Mouse (Mus musculus) heart, adult 18-20 months (tissue): ENCODE data around the gene C77080. TPM values are rescaled to one million over a fixed set of nuclear protein-coding genes. Genes with fewer than 3 reads are reported as not detected.
A peak's percentile ranks its signal among the peaks of the same experiment; 100 is the strongest.

Experiments
- DNase-seq, 2 experiments: peaks; one replicate each; pipeline ENCODE4 v3.0.0; 2021 to 2022; ENCODE audit warnings: mixed read lengths in 1 of 2
- microRNA-seq, 2 experiments: library from miRNA; unstranded; fragments of <30 nt; microRNA quantifications; one replicate each; pipeline ENCODE4 v1.2.0; 2022
- total RNA-seq, 2 experiments: library from RNA; stranded (reverse); gene quantifications; 2 replicates each; pipeline ENCODE4 v1.2.3; 2021

C77080 gene
- total RNA-seq, 2 experiments from 2014 or later = 2.6 to 3.0 TPM

- no peak for DNase-seq
Measured at GRCm38 (mm10) chr4:129218569-129219175, 42.5 kb downstream of the C77080 start.

DNA sequence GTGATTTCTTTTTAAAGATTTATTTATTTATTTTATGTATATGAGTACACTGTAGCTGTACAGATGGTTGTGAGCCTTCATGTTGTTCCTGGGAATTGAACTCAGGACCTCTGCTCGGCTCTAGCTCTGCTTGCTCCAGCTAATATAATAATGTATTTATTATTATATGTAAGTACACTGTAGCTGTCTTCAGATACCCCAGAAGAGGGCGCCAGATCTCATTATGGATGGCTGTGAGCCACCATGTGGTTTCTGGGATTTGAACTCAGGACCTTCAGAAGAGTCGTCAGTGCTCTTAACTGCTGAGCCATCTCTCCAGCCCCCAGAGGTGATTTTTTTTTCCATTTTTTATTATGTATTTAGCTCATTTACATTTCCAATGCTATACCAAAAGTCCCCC lies 48.7 kb downstream of the C77080 start:
- DNase-seq = peak in 1 of 2 experiments; percentile 24

GRCm38 (mm10) chr4:129211461-129211860 lies 49.7 kb downstream of the C77080 start:
- DNase-seq = peak; percentile 51 to 56

GRCm38 (mm10) chr4:129209504-129209903 lies 51.7 kb downstream of the C77080 start:
- DNase-seq = no peak

GRCm38 (mm10) chr4:129206792-129207191 lies 54.4 kb downstream of the C77080 start:
- DNase-seq = no peak

GRCm38 (mm10) chr4:129204655-129205054 lies 56.5 kb downstream of the C77080 start:
- DNase-seq = no peak

DNA sequence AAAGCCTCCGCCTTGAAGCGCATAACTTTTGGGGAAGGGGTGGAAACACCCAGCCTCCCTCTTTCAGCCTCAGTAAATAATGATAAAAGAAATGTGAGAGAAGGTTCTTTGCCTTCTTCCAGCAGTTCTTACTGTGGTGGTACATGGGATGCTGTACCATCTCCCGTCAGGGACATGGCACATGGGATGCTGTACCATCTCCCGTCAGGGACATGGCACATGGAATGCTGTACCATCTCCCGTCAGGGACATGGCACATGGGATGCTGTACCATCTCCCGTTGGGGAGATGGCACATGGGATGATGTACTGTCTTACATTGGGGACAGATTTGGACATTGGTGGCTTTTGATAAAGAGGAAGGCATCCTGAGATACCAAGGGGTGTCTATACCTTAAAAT lies 63.7 kb downstream of the C77080 start:
- DNase-seq = no peak

DNA sequence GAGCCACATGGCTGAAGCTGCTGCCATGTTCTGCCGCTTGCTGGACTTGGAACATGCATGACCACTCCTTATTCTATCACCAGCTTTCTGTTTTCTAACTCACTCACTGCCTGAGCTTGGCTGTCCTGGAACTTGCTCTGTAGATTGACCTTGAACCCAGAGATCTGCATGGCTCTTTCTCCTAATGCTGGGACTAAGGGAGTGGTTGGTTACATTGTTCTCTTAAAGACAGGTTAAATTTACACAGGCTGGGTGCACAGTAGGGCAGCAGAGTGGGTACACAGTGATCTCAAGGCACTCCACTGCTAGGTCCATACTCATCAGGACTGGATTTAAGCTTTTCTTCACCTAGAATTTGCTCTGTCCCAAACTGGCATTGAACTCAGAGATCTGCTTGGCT lies 66.9 kb downstream of the C77080 start:
- DNase-seq = no peak

- DNase-seq = no peak
Measured at GRCm38 (mm10) chr4:129191691-129192090, 69.5 kb downstream of the C77080 start.

GRCm38 (mm10) chr4:129190538-129190937 lies 70.7 kb downstream of the C77080 start:
- peak; percentile 12 to 30 for DNase-seq

DNA sequence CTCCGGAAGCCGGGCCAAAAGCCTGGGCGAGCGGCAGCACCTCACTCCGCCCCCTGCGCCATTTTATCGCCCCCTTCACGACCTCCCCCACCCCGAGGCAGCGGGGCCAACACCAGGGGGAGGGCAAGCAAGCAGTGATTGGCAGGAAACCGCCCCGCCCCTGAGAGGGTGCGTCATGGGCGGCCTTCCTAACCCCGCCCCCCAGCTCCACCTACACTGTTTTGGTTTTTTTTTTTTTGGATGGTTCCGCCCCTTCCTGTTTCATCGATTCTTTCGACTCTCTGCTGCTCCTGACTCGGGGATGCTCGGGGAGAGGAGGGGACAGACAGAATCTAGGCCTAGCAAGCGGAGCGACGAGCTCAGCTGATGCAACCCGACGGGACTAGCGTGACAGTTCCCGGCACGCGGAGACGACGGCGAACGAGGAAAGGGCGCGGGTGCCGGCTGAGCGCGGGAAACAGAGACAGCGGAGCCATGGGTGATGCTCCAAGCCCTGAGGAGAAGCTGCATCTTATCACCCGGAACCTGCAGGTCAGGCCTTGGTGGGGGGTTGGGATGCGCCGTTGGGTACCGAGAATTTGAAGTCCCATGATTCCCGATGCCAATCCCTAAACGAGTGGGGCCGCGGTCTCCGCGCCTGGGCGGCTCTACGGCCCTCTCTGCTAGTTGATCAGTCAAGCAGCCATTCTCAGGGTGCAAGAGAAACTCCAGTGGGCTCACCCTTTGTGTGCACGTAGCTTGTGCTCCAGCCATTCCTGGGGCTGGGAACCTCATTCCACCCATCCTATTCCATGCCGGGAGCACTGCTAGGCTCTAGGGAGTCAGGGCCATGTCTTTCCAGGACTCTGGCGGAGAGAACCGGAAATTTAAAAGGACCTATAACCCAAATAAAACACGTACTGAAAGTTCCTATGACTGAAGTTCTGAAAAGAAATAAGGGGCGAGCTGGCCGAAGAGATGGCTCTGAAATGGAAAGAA lies 71.4 kb downstream of the C77080 start, which contains the start of the genes S100pbp and Yars:
Gene S100pbp (minus strand): TSS at position 186 of the 978 bp plus-strand sequence.
Gene Yars (plus strand): TSS at position 219 of the 978 bp plus-strand sequence.
- peak; percentile 97 to 98 for DNase-seq

GRCm38 (mm10) chr4:129188803-129189541 lies 72.2 kb downstream of the C77080 start:
- peak; percentile 57 to 59 for DNase-seq

GRCm38 (mm10) chr4:129188041-129188659 lies 73.1 kb downstream of the C77080 start:
- DNase-seq = no peak

- no peak for DNase-seq
Measured at GRCm38 (mm10) chr4:129179560-129179959, 81.6 kb downstream of the C77080 start.

DNA sequence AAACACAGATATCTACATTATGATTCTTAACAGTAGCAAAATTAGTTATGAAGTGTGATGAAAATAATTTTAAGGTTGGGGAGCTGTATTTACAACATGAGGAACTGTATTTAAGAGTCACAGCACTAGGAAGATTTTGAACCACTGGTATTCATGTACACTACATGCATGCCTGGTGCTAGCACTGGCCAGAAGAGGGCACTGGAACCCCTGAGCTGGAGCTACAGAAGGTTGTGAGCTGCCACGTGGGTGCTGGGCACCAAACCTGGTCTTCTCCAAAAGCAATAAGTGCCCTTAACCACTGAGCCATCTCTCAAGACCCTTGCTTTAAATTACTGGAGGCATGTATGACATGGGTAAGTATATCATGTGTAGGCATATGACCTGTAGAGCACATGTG lies 88.7 kb downstream of the C77080 start:
- DNase-seq = no peak

Small RNA genes lying within 50 kb of the gene (microRNA-seq; reads per million reads assigned to microRNA genes)
- gene Gm22994 = 0 reads per million in 2 experiments

Other genes with a start within 250 kb of the C77080 start
- gene Rnf19b, start 203.1 kb downstream of the C77080 start, total RNA-seq = 10 to 100 TPM; 27.3 to 28.2 TPM
- gene Tmem54, start 155.9 kb downstream of the C77080 start, total RNA-seq = not detected
- gene Hpca, start 139.4 kb downstream of the C77080 start, total RNA-seq = under 1 TPM in 1 of 2 experiments, not detected in 1; 0.18 TPM
- gene Fndc5, start 124.4 kb downstream of the C77080 start, total RNA-seq = 100 to 1,000 TPM; 312 to 343 TPM
- gene S100pbp, start 71.7 kb downstream of the C77080 start, total RNA-seq = 1 to 10 TPM; 8.4 to 9.2 TPM
- gene Yars, start 71.6 kb downstream of the C77080 start, total RNA-seq = 10 to 100 TPM; 25.6 to 33.4 TPM
- 10 to 100 TPM; 18.9 to 24.9 TPM for gene Sync, start 26.2 kb upstream of the C77080 start, total RNA-seq
- 10 to 100 TPM; 74.1 to 78.0 TPM for gene Rbbp4, start 74.0 kb upstream of the C77080 start, total RNA-seq
- gene Zbtb8os, start 74.3 kb upstream of the C77080 start, total RNA-seq = 10 to 100 TPM; 22.4 to 30.2 TPM
- 1 to 10 TPM; 2.9 to 3.0 TPM for gene Zbtb8a, start 116.7 kb upstream of the C77080 start, total RNA-seq
- under 1 TPM in 1 of 2 experiments, not detected in 1; 0.69 TPM for gene Zbtb8b, start 179.4 kb upstream of the C77080 start, total RNA-seq
- 10 to 100 TPM; 46.7 to 49.1 TPM for gene Bsdc1, start 200.2 kb upstream of the C77080 start, total RNA-seq
- not detected for gene Tssk3, start 229.6 kb upstream of the C77080 start, total RNA-seq
- under 1 TPM in 1 of 2 experiments, not detected in 1; 0.57 TPM for gene Fam229a, start 229.8 kb upstream of the C77080 start, total RNA-seq